Mouse (Mus musculus): ENCODE results near the gene Gm8246.
"Not testable (repeated sequence)": the region's sequence is repeated elsewhere in the genome, so short reads cannot be mapped to it uniquely, and the experiment has no call there.

Gene Gm8246

GRCm38 (mm10) chr14:5477730-5478129, at the start of gene Gm8246:
Gene Gm8246 (minus strand): TSS chr14:5477830.
- DNase-seq (ENCODE audit: low read depth, low spot score) = not testable (repeated sequence)

DNA sequence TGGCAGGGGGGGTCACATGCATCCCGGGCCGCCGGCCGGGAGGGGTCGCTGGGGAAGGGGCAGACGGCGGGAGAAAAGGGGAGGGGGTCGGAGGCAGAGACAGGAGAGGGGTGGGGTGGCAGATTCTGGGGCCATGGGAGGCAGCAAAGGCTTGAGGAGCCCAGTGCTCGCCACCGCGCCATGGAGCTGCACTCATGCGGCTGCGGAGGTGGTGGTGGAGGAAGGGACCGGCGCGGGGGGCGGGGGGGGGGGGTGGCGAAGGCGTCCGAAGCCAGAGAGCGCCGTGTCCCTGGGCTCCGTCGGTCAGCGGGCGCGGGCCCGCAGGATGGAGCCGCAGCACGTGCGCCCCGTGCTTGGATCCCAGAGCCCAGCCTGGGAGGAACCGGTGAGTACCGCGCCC, 23.7 kb upstream of the Gm8246 start, which contains the start of gene Gm3488:
Gene Gm3488 (plus strand): TSS at position 301 of the 400 bp plus-strand sequence.
- DNase-seq (ENCODE audit: low read depth, low spot score) = not testable (repeated sequence)

GRCm38 (mm10) chr14:5483907-5484306, 6.3 kb upstream of the Gm8246 start, which contains the start of gene Gm3187:
Gene Gm3187 (plus strand): TSS chr14:5484207.
- not testable (repeated sequence) for DNase-seq (ENCODE audit: low read depth, low spot score)

DNA sequence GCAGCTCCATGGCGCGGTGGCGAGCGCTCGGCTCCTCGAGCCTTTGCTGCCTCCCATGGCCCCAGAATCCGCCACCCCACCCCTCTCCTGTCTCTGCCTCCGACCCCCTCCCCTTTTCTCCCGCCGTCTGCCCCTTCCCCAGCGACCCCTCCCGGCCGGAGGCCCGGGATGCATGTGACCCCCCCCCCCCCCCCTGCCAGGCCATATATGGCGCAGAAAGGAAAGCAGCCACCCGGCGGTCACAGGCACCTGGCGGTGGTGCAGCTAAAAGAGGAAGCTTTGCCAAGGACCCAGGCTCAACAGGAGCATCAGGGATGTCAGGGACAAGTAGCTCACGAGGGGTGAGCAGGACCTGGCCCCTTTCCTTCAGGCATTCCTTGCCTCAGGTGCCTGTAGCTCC, 17.2 kb downstream of the Gm8246 start:
- not testable (repeated sequence) for DNase-seq (ENCODE audit: low read depth, low spot score)

DNA sequence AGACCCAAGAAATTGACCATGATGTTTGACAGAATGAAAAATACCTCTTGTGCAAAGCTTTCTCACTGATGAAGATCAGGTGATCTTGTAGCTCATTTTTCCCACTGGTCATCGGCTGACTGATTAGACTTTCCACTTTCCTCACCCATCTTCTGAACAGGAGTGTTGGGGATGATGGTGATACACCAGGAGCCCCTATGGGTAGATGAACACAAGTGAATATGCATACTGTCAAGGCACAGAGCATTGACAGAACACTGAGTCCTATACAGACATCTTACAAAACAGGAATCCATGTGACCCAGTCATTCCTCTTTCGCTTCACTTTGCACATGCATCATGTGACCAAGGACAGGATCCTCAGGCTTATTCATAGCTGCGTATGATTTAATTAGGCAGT, 22.3 kb downstream of the Gm8246 start, which contains the start of gene Gm3194:
Gene Gm3194 (minus strand): TSS at position 101 of the 400 bp plus-strand sequence.
- not testable (repeated sequence) for DNase-seq (ENCODE audit: low read depth, low spot score)

Data from forelimb bud, embryonic 11.5 days (tissue).